ENCODE assay signal across 8 mouse cellular contexts in the genomic region with DNA sequence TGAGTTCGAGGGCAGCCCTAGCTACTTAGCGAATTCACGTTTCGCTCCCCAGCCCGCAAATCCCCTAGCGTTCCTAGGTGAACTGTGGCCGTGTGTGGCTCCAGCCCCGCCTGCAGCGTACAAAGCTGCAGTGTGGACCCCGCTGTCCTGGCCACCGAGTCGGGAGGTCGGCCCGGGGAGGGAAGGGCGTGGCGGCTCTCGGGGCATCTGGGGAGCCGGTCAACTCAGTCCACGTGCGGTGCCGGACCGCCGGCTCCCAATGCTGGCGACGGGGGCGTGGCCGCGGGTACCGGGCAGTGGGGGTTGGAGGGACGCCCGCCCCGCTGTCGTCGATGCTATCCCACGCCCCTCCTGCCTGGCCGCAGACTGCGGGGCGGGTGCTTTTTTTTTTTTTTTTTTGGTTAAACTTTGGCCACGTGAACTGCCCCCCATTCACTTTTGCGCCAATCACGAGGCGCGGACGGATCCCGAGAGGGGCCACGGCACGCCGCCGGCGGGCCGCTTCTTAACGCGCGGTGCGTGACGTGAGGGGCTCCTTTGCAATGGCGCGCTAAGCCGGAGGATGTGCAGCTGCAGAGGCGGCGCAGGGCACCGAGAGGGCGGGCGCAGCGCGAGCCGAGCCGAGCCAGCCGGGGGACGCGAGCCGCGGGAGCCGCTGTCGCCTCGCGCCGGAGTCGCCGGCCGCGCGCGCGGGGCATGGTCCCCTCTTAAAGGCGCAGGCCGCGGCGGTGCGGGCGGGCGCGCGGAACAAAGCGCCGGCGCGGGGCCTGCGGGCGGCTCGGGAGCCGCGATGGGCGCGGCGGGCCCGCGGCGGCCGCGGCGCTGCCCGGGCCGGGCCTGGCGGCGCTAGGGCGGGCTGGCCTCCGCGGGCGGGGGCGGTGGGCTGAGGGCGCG. TPM values are rescaled to one million over a fixed set of nuclear protein-coding genes. Genes with fewer than 3 reads are reported as not detected.
DNase-seq lines count a peak whose midpoint lies in the region; ATAC-seq and TF ChIP-seq lines count a peak whose summit lies in the region.

TSS of gene Chsy1 (plus strand) at position 555 of the 894 bp plus-strand sequence.

- ATAC-seq in activated CD4-positive, CD25-positive, alpha-beta regulatory T cell, adult 4 months: peak; percentile 71
- ATAC-seq in common myeloid progenitor, adult 5-6 weeks (replicated peaks; ENCODE audit: low read depth, poor library complexity, severe bottlenecking): peak; percentile 84
- ATAC-seq in hindbrain, postnatal 0 days: peak; percentile 93

- peaks cover 4% of the 10 kb centered on the region for H3K4me1 ChIP-seq in hindbrain, postnatal 0 days (ENCODE audit: insufficient read depth, low read length)

- H3K9me3 ChIP-seq in hindbrain, postnatal 0 days (ENCODE audit: low read length): no peaks in the 10 kb centered on the region

- H3K36me3 ChIP-seq in hindbrain, postnatal 0 days (ENCODE audit: insufficient read depth, low read length): no peaks in the 10 kb centered on the region
- no peaks in the 10 kb centered on the region for H3K36me3 ChIP-seq in macrophage (ENCODE audit: inconsistent target)

- no peaks in the 10 kb centered on the region; the same call in 1 of the 2 replicates for H3K27me3 ChIP-seq in hindbrain, postnatal 0 days (ENCODE audit: insufficient read depth, low read length)

- WGBS in hindbrain, postnatal 0 days: 2% methylated on average over 93 of the region's 123 CpGs
- WGBS in macrophage (ENCODE audit: missing documents): 1% methylated on average over 85 of the region's 123 CpGs

- peak within 1 kb of the TSS; percentile 81 for H3K27ac ChIP-seq in gastrocnemius, adult 2 months
- peak within 1 kb of the TSS; percentile 91 for H3K27ac ChIP-seq in hindbrain, postnatal 0 days
- peak within 1 kb of the TSS; percentile 79 for H3K27ac ChIP-seq in left cerebral cortex, adult 2 months
- H3K27ac ChIP-seq in macrophage: no peak within 1 kb of the TSS

- H3K79me2 ChIP-seq in macrophage (ENCODE audit: inconsistent target): peaks cover 33% of the 10 kb centered on the region

- intact Hi-C loops in gastrocnemius, adult 2 months (cut with DNase I): loop anchor here (5.0 to 10.0 kb wide), 2 partner anchors 73 to 556 kb away; no protein-coding TSS in a partner anchor
- intact Hi-C loops in left cerebral cortex, adult 2 months (cut with DNase I): loop anchor here (2.0 kb wide), 1 partner anchor 140 kb away; no protein-coding TSS in a partner anchor

- no peak for TF ChIP-seq CTCF in gastrocnemius, adult 2 months (IDR thresholded peaks at IDR 0.05)
- no peak; the same call in 1 of the 2 replicates for TF ChIP-seq CTCF in hindbrain, postnatal 0 days (IDR thresholded peaks at IDR 0.05; ENCODE audit: low read depth)
- TF ChIP-seq CTCF in left cerebral cortex, adult 2 months (IDR thresholded peaks at IDR 0.05): no peak; the same call in 1 of the 2 replicates

- DNase-seq in gastrocnemius, adult 2 months: peak; percentile 93
- peak; percentile 96 for DNase-seq in hindbrain, postnatal 0 days (ENCODE audit: low spot score)
- DNase-seq in left cerebral cortex, adult 2 months (ENCODE audit: extremely low spot score in 1 of 2, low spot score in 2 of 2): peak; percentile 92 to 94
- peak; percentile 92 for DNase-seq in right cerebral cortex, adult 18-20 months
- DNase-seq in urinary bladder, adult 2 months (ENCODE audit: low spot score): peak; percentile 91

- peak within 1 kb of the TSS; percentile 96 for H3K4me2 ChIP-seq in hindbrain, postnatal 0 days (ENCODE audit: low read depth, low read length)

- peak within 1 kb of the TSS; percentile 86 for H3K9ac ChIP-seq in hindbrain, postnatal 0 days (replicated peaks; ENCODE audit: low read length)

- peak within 1 kb of the TSS; percentile 88 for H3K4me3 ChIP-seq in gastrocnemius, adult 2 months
- peak within 1 kb of the TSS; percentile 88 for H3K4me3 ChIP-seq in hindbrain, postnatal 0 days (ENCODE audit: low read length)
- peak within 1 kb of the TSS; percentile 69 for H3K4me3 ChIP-seq in left cerebral cortex, adult 2 months
- H3K4me3 ChIP-seq in macrophage (ENCODE audit: inconsistent target): peak within 1 kb of the TSS; percentile 45

RNA-seq across cellular contexts. Expression of gene Chsy1, which starts in this region (rescaled TPM):
- 10 to 100 TPM; 12.3 to 13.3 TPM for polyA plus RNA-seq in activated CD4-positive, CD25-positive, alpha-beta regulatory T cell, adult 4 months (2017; shearing (Covaris generic))
- total RNA-seq in common myeloid progenitor, adult 5-6 weeks (2017): 48.8 and 55.9 TPM in 2 replicates
- total RNA-seq in gastrocnemius, adult 2 months (2021): 1 to 10 TPM; 4.1 to 4.2 TPM
- total RNA-seq in hindbrain, postnatal 0 days (2014; rRNA removed): 32.9 and 35.5 TPM in 2 replicates
- 7.9 and 8.4 TPM in 2 replicates for polyA plus RNA-seq in hindbrain, postnatal 0 days (2015; fragmentation: Nextera tagmentation; extraction: Ambion mirVana)
- total RNA-seq in left cerebral cortex, adult 2 months (2021): 10 to 100 TPM; 15.6 to 17.3 TPM
- 1 to 10 TPM in 21 of 26 experiments, under 1 TPM in 4, not detected in 1; 0.31 to 8.8 (median 2.2) TPM for total RNA-seq in macrophage (2018; cell fraction: chromatin; rRNA removed)
- total RNA-seq in macrophage (2018; cell fraction: cytosol; rRNA removed): 1 to 10 TPM; 3.3 to 10.0 (median 6.5) TPM
- 10 to 100 TPM in 8 of 26 experiments, 1 to 10 TPM in 18; 2.8 to 16.0 (median 7.8) TPM for total RNA-seq in macrophage (2018; cell fraction: nucleus; rRNA removed)
- polyA plus RNA-seq in macrophage (2018): 4.8 to 6.6 TPM (median 5.3 TPM) in 3 replicates
- 8.9 and 10.6 TPM in 2 replicates for polyA plus RNA-seq in urinary bladder, adult 2 months (2012; rRNA removed)
